Mouse (Mus musculus) B cell, adult 67 days (primary cell): Measurements from ENCODE around the gene Zdhhc7. TPM values are rescaled to one million over a fixed set of nuclear protein-coding genes. Genes with fewer than 3 reads are reported as not detected.

ENCODE experiments used
- total RNA-seq, 2 experiments: library from RNA; stranded (reverse); gene quantifications; 4 replicates each; pipeline ENCODE4 v1.2.4; 2023

Zdhhc7 gene
- total RNA-seq, result 10 to 100 TPM; 30.4 to 34.5 TPM

DNA sequence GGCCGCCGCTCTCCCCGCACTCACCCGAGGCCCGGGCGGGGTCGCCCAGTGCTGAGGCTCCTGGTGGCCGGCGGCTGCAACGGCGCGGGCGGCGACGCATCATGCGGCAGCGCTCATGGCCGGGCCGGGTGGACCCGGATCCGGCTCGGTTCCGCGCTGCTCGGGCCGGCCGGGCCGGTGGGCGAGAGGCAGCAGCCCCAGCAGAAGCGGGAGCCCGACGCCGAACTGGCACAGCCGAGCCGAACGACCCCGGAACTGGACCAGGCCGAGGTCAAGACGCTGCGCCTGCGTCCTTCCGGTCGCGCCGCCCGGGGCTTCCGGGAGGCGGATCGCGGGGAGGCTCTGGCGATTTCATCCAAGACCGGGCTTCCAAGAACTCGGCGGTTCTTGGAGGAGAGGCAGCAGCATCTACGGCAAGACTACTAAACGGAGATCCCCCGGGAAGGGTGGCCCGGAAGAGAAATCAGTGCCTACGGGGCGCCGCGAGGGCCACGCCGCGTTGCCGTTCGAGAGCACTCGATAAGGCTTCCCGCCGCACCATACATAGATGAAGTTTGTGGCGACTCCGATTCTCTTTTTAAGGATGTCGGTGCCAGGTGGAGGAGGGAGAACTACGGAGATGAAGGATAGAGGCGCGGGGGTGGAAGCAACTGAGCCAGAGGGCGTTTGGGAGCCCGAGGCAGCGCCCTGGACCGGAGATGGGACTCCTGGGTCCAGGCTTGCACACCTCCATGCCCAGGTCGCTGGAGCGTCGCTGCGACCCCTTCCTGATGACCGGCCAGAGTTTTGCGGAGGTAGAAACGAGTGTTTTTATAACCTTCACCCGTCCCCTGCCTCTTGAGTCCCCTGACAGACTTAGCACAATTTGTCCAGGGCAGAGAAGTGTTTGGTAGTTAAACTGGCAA, at the start of gene Zdhhc7:
Zdhhc7 (minus strand) TSS at position 415 of the 905 bp plus-strand sequence.

DNA sequence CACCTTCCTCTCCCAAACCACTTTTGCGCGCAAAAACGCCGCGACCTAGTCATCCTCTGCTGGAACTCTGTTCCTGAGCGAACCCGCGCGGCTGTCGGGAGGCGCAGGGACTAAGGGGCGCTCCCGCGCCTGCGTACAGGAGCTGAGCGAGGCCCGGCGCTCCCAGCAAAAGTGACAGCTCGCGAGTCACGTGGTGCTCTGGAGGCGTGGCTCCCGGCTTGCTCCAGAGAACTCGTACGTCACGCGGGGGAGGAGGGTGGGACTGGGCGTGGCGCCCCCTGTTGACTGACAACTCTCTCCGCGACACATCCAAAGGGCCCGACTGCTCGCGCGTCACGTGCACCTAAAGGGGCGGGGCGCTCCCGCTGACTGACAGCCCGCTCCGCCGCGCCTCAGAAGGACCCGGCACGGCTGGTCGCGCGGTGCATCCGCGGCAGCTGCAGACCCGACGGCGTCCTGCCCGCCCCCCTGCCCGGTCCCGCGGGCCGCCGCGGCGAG, 12.5 kb upstream of the Zdhhc7 start, which contains the start of gene 6430548M08Rik:
6430548M08Rik (plus strand) TSS at position 395 of the 498 bp plus-strand sequence.

Other genes with a start within 250 kb of the Zdhhc7 start
- gene Klhl36, start 239.2 kb downstream of the Zdhhc7 start, total RNA-seq, result 10 to 100 TPM; 13.2 to 14.1 TPM
- gene Usp10, start 191.1 kb downstream of the Zdhhc7 start, total RNA-seq, result 100 to 1,000 TPM; 102 to 117 TPM
- gene Gm20388, start 190.6 kb downstream of the Zdhhc7 start, total RNA-seq, result 1 to 10 TPM in 1 of 2 experiments, not detected in 1; 1.8 TPM
- not detected for gene Crispld2, start 109.0 kb downstream of the Zdhhc7 start, total RNA-seq
- under 1 TPM; 0.33 to 0.96 TPM for gene 6430548M08Rik, start 12.7 kb upstream of the Zdhhc7 start, total RNA-seq
- gene Fam92b, start 76.0 kb upstream of the Zdhhc7 start, total RNA-seq, result not detected
- gene Gse1, start 127.0 kb upstream of the Zdhhc7 start, total RNA-seq, result 10 to 100 TPM; 69.9 to 78.5 TPM